Mouse (Mus musculus): ENCODE data around the gene Zfp148. TPM values are rescaled to one million over a fixed set of nuclear protein-coding genes. Genes with fewer than 3 reads are reported as not detected.
"Not testable (repeated sequence)": the region's sequence is repeated elsewhere in the genome, so short reads cannot be mapped to it uniquely, and the experiment has no call there.

Zfp148 gene
- polyA plus RNA-seq, 1 experiment from 2014 or later: 57.2 TPM

- H3K4me3 ChIP-seq (ENCODE audit: low read length): no peak overlapping the region
- H3K36me3 ChIP-seq (ENCODE audit: control insufficient read depth, insufficient read depth, low read length): peaks cover 10% of the 10 kb centered on the region
- H3K9ac ChIP-seq (ENCODE audit: low read length): no peak overlapping the region
- H3K27ac ChIP-seq (ENCODE audit: low read length): no peak overlapping the region
- H3K9me3 ChIP-seq (ENCODE audit: control insufficient read depth, low read length): no peaks in the 10 kb centered on the region
- WGBS: 90% methylated on average over 4 of the region's 4 CpGs
- no peaks in the 10 kb centered on the region for H3K27me3 ChIP-seq (ENCODE audit: control insufficient read depth, insufficient read depth, low read depth, low read length)
- no peak overlapping the region for H3K4me2 ChIP-seq (ENCODE audit: low read depth, low read length)
- no peaks in the 10 kb centered on the region for H3K4me1 ChIP-seq (replicated peaks; ENCODE audit: control insufficient read depth, insufficient read depth, low read length)
- ATAC-seq (ENCODE audit: low read depth): no peak
Measured at GRCm38 (mm10) chr16:33494374-33494773, 113.7 kb downstream of the Zfp148 start.

GRCm38 (mm10) chr16:33508082-33508481, 127.4 kb downstream of the Zfp148 start:
- 0 out of 2 replicates have a peak, but pooled peaks cover 3% of the 10 kb centered on the region for H3K36me3 ChIP-seq (ENCODE audit: control insufficient read depth, insufficient read depth, low read length)

DNA sequence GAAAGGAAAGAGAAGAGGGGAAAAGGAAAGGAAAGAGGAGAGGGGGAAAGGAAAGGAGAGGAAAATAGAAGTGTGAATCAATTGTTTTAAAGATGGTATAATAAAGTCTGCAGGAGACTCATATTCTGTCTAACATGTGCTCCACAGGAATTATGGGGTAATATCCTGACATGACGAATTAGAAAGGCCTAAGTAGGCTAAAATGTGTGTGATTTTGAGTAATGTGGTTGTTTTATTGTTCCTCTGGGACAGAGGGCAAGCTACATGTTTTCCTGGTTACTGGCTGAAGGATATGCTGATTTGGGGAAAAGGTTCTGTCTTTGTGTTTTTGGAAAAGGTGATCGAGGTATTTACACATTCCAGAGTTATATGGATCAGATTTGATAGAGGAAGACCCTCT, 128.6 kb downstream of the Zfp148 start:
- WGBS: 90% methylated on average over 2 of the region's 2 CpGs
- not testable (repeated sequence) for ATAC-seq (ENCODE audit: low read depth); H3K36me3 ChIP-seq (ENCODE audit: control insufficient read depth, insufficient read depth, low read length); H3K9ac ChIP-seq (ENCODE audit: low read length); H3K27ac ChIP-seq (ENCODE audit: low read length); H3K9me3 ChIP-seq (ENCODE audit: control insufficient read depth, low read length); H3K4me3 ChIP-seq (ENCODE audit: low read length); H3K27me3 ChIP-seq (ENCODE audit: control insufficient read depth, insufficient read depth, low read depth, low read length); H3K4me2 ChIP-seq (ENCODE audit: low read depth, low read length); H3K4me1 ChIP-seq (replicated peaks; ENCODE audit: control insufficient read depth, insufficient read depth, low read length)

More at GRCm38 (mm10) chr16:33508082-33508481, 127.4 kb downstream of the Zfp148 start:
- no peak for ATAC-seq (ENCODE audit: low read depth)
- no peak overlapping the region for H3K27ac ChIP-seq (ENCODE audit: low read length)
- 84% methylated on average over 4 of the region's 4 CpGs for WGBS
- no peak overlapping the region for H3K4me2 ChIP-seq (ENCODE audit: low read depth, low read length)
- H3K4me1 ChIP-seq (replicated peaks; ENCODE audit: control insufficient read depth, insufficient read depth, low read length): 0 out of 2 replicates have a peak, but pooled peaks cover 2% of the 10 kb centered on the region
- no peak overlapping the region for H3K4me3 ChIP-seq (ENCODE audit: low read length)
- H3K9ac ChIP-seq (ENCODE audit: low read length): no peak overlapping the region
- H3K9me3 ChIP-seq (ENCODE audit: control insufficient read depth, low read length): no peaks in the 10 kb centered on the region
- no peaks in the 10 kb centered on the region for H3K27me3 ChIP-seq (ENCODE audit: control insufficient read depth, insufficient read depth, low read depth, low read length)

- not testable (repeated sequence) for H3K36me3 ChIP-seq (ENCODE audit: control insufficient read depth, insufficient read depth, low read length); H3K27ac ChIP-seq (ENCODE audit: low read length); H3K4me3 ChIP-seq (ENCODE audit: low read length); H3K9me3 ChIP-seq (ENCODE audit: control insufficient read depth, low read length); H3K4me2 ChIP-seq (ENCODE audit: low read depth, low read length); H3K27me3 ChIP-seq (ENCODE audit: control insufficient read depth, insufficient read depth, low read depth, low read length); H3K9ac ChIP-seq (ENCODE audit: low read length); H3K4me1 ChIP-seq (replicated peaks; ENCODE audit: control insufficient read depth, insufficient read depth, low read length); ATAC-seq (ENCODE audit: low read depth)
- 92% methylated on average over 4 of the region's 4 CpGs for WGBS
Measured at GRCm38 (mm10) chr16:33510856-33511255, 130.2 kb downstream of the Zfp148 start.

DNA sequence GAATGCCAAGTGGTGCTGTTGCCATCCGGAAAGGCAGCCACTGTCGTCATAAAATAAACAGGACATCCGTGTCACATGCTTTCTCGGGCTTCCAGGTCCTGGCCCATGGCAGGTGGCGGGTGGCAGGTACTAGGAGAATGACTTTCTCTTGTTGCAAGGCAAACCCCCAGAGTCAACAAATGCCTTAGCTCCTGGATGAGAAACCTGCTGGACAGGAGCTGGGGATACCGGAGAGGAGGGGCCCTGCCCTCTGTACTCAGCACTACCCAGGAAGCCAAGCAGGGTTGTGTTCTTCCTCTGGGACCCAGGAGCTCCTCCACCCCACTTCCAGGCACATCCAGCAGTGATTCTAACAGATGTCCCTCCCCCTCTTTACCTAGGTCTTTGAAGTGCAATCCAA, 131.9 kb downstream of the Zfp148 start:
- ATAC-seq (ENCODE audit: low read depth): peak; percentile 45; the same call in 1 of the 2 replicates

GRCm38 (mm10) chr16:33516807-33517565, 136.3 kb downstream of the Zfp148 start, which contains the start of gene Slc12a8:
Gene Slc12a8 (plus strand): TSS chr16:33517328.
- H3K4me2 ChIP-seq (ENCODE audit: low read depth, low read length): peak within 1 kb of the TSS; percentile 75
- peak within 1 kb of the TSS; percentile 43 for H3K4me3 ChIP-seq (ENCODE audit: low read length)
- peaks cover 18% of the 10 kb centered on the region for H3K4me1 ChIP-seq (replicated peaks; ENCODE audit: control insufficient read depth, insufficient read depth, low read length)
- H3K36me3 ChIP-seq (ENCODE audit: control insufficient read depth, insufficient read depth, low read length): no peaks in the 10 kb centered on the region
- H3K27me3 ChIP-seq (ENCODE audit: control insufficient read depth, insufficient read depth, low read depth, low read length): no peaks in the 10 kb centered on the region
- peak; percentile 64 for ATAC-seq (ENCODE audit: low read depth)
- no peaks in the 10 kb centered on the region for H3K9me3 ChIP-seq (ENCODE audit: control insufficient read depth, low read length)
- no peak within 1 kb of the TSS for H3K27ac ChIP-seq (ENCODE audit: low read length)
- 4% methylated on average over 27 of the region's 27 CpGs for WGBS
- H3K9ac ChIP-seq (ENCODE audit: low read length): peak within 1 kb of the TSS; percentile 62

More for the DNA sequence above, 131.9 kb downstream of the Zfp148 start:
- Histone ChIP-seq H3K9me3 (ENCODE audit: control insufficient read depth, low read length) (no peaks in the 10 kb centered on the region), H3K27ac (ENCODE audit: low read length) (0 out of 2 replicates have a peak overlapping the region, but pooled peaks have one; percentile 12), H3K9ac (ENCODE audit: low read length) (no peak overlapping the region), H3K4me2 (ENCODE audit: low read depth, low read length) (no peak overlapping the region), H3K27me3 (ENCODE audit: control insufficient read depth, insufficient read depth, low read depth, low read length) (no peaks in the 10 kb centered on the region), H3K36me3 (ENCODE audit: control insufficient read depth, insufficient read depth, low read length) (no peaks in the 10 kb centered on the region), H3K4me3 (ENCODE audit: low read length) (no peak overlapping the region), H3K4me1 (replicated peaks; ENCODE audit: control insufficient read depth, insufficient read depth, low read length) (peaks cover 10% of the 10 kb centered on the region)
- 16% methylated on average over 6 of the region's 6 CpGs for WGBS

DNA sequence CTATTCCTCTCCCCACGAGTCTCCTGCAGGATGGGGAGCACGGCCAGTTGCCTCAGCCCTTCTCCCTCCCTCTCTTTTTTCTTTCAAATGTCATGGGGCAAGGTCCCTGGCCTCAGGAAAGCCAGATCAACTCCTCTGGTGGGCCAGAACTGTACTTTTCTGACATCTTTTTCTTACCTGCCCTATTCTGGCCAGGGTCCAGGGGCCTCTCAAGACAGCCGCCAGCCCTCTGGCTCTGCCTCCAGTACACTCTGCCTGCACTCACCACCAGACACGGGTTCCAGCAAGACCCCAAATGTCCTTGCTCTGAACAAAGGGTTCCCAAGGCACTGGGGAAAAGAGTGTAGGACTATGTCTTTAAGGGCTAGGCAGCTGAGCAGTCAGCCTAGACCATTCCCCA, 137.0 kb downstream of the Zfp148 start:
- H3K4me3 ChIP-seq (ENCODE audit: low read length): peak overlapping the region; percentile 43
- H3K9ac ChIP-seq (ENCODE audit: low read length): peak overlapping the region; percentile 62; the same call in 1 of the 2 replicates
- H3K4me2 ChIP-seq (ENCODE audit: low read depth, low read length): peak overlapping the region; percentile 75
- H3K27ac ChIP-seq (ENCODE audit: low read length): no peak overlapping the region
- WGBS: 19% methylated on average over 4 of the region's 4 CpGs
- peaks cover 17% of the 10 kb centered on the region for H3K4me1 ChIP-seq (replicated peaks; ENCODE audit: control insufficient read depth, insufficient read depth, low read length)
- H3K9me3 ChIP-seq (ENCODE audit: control insufficient read depth, low read length): no peaks in the 10 kb centered on the region
- ATAC-seq (ENCODE audit: low read depth): 0 out of 2 replicates have a peak, but pooled peaks have one; percentile 27
- no peaks in the 10 kb centered on the region for H3K27me3 ChIP-seq (ENCODE audit: control insufficient read depth, insufficient read depth, low read depth, low read length)
- no peaks in the 10 kb centered on the region for H3K36me3 ChIP-seq (ENCODE audit: control insufficient read depth, insufficient read depth, low read length)

DNA sequence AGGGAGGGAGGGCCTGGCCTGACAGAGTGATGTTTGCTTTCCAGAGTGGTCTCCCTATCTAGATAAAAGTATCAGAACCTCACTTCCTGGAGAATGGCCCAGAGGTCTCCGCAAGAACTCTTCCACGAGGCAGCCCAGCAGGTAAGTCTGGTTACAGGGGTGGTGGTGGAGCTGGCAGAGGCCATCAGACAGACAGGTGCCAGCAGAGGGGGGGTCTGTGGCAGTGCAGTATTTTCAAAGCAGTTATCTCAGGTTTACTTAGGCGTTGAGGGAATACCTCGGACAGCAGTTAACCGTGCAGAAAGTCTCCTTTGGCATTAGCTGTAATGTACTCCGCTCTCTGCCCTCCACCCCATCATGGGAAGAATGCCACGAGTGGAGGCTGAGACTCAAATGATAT, 137.6 kb downstream of the Zfp148 start:
- Histone ChIP-seq H3K4me3 (ENCODE audit: low read length) (no peak overlapping the region), H3K9ac (ENCODE audit: low read length) (no peak overlapping the region), H3K36me3 (ENCODE audit: control insufficient read depth, insufficient read depth, low read length) (no peaks in the 10 kb centered on the region), H3K4me2 (ENCODE audit: low read depth, low read length) (no peak overlapping the region), H3K27me3 (ENCODE audit: control insufficient read depth, insufficient read depth, low read depth, low read length) (no peaks in the 10 kb centered on the region), H3K27ac (ENCODE audit: low read length) (no peak overlapping the region), H3K9me3 (ENCODE audit: control insufficient read depth, low read length) (no peaks in the 10 kb centered on the region), H3K4me1 (replicated peaks; ENCODE audit: control insufficient read depth, insufficient read depth, low read length) (peaks cover 16% of the 10 kb centered on the region)
- peak; percentile 24; the same call in 1 of the 2 replicates for ATAC-seq (ENCODE audit: low read depth)
- whole genome bisulfite sequencing: 39% methylated on average over 7 of the region's 7 CpGs

- Histone ChIP-seq H3K4me3 (ENCODE audit: low read length) (no peak overlapping the region), H3K9me3 (ENCODE audit: control insufficient read depth, low read length) (no peaks in the 10 kb centered on the region), H3K9ac (ENCODE audit: low read length) (no peak overlapping the region), H3K27me3 (ENCODE audit: control insufficient read depth, insufficient read depth, low read depth, low read length) (no peaks in the 10 kb centered on the region), H3K4me1 (replicated peaks; ENCODE audit: control insufficient read depth, insufficient read depth, low read length) (peaks cover 16% of the 10 kb centered on the region), H3K27ac (ENCODE audit: low read length) (no peak overlapping the region), H3K36me3 (ENCODE audit: control insufficient read depth, insufficient read depth, low read length) (no peaks in the 10 kb centered on the region), H3K4me2 (ENCODE audit: low read depth, low read length) (no peak overlapping the region)
- WGBS: 57% methylated on average over 6 of the region's 6 CpGs
- no peak for ATAC-seq (ENCODE audit: low read depth)
Measured at GRCm38 (mm10) chr16:33519916-33520568, 139.4 kb downstream of the Zfp148 start.

Measured in lung, embryonic 16.5 days (tissue).